Mouse (Mus musculus) kidney, postnatal 4 days (tissue): ENCODE data around the gene Hspb1.
A peak's percentile ranks its signal among the peaks of the same experiment; 100 is the strongest.

Source experiments
- DNase-seq, 2 experiments: peaks; one replicate each; pipeline ENCODE4 v3.0.0; 2021; ENCODE audit warnings: mixed read lengths in 2 of 2

Gene Hspb1

GRCm38 (mm10) chr5:135888405-135889215 lies 891 bp downstream of the Hspb1 start:
- peak in 1 of 2 experiments; percentile 45 for DNase-seq

- DNase-seq, result no peak
Observed at GRCm38 (mm10) chr5:135890323-135890722, 2.6 kb downstream of the Hspb1 start.

GRCm38 (mm10) chr5:135890920-135891319 lies 3.2 kb downstream of the Hspb1 start:
- no peak for DNase-seq

GRCm38 (mm10) chr5:135892589-135893351 lies 5.1 kb downstream of the Hspb1 start:
- no peak for DNase-seq

- no peak for DNase-seq
Observed at GRCm38 (mm10) chr5:135894958-135895357, 7.2 kb downstream of the Hspb1 start.

- DNase-seq, result peak; percentile 62 to 71
Observed at GRCm38 (mm10) chr5:135898028-135898427, 10.3 kb downstream of the Hspb1 start.

GRCm38 (mm10) chr5:135898995-135899394 lies 11.3 kb downstream of the Hspb1 start:
- no peak for DNase-seq

GRCm38 (mm10) chr5:135899833-135900232 lies 12.1 kb downstream of the Hspb1 start:
- DNase-seq, result no peak

- no peak for DNase-seq
Observed at GRCm38 (mm10) chr5:135900701-135901100, 13.0 kb downstream of the Hspb1 start.

GRCm38 (mm10) chr5:135901354-135902095 lies 13.8 kb downstream of the Hspb1 start:
- peak in 1 of 2 experiments; percentile 56 for DNase-seq

- DNase-seq, result no peak
Observed at GRCm38 (mm10) chr5:135903058-135903457, 15.3 kb downstream of the Hspb1 start.

GRCm38 (mm10) chr5:135903551-135904151 lies 15.9 kb downstream of the Hspb1 start:
- DNase-seq, result peak; percentile 95 to 96

GRCm38 (mm10) chr5:135904259-135904658 lies 16.5 kb downstream of the Hspb1 start:
- no peak for DNase-seq

- DNase-seq, result no peak
Observed at GRCm38 (mm10) chr5:135905320-135906225, 17.9 kb downstream of the Hspb1 start.

- no peak for DNase-seq
Observed at GRCm38 (mm10) chr5:135906846-135907245, 19.1 kb downstream of the Hspb1 start.

GRCm38 (mm10) chr5:135907256-135907655 lies 19.5 kb downstream of the Hspb1 start:
- DNase-seq, result no peak

GRCm38 (mm10) chr5:135908185-135908584 lies 20.5 kb downstream of the Hspb1 start:
- no peak for DNase-seq

GRCm38 (mm10) chr5:135908989-135909388 lies 21.3 kb downstream of the Hspb1 start:
- no peak for DNase-seq

- DNase-seq, result no peak
Observed at GRCm38 (mm10) chr5:135909646-135910045, 21.9 kb downstream of the Hspb1 start.

- DNase-seq, result no peak
Observed at GRCm38 (mm10) chr5:135910813-135911212, 23.1 kb downstream of the Hspb1 start.

- DNase-seq, result no peak
Observed at GRCm38 (mm10) chr5:135911633-135912220, 24.0 kb downstream of the Hspb1 start.
